Mouse (Mus musculus): ENCODE data around the gene Plek2. TPM values are rescaled to one million over a fixed set of nuclear protein-coding genes. Genes with fewer than 3 reads are reported as not detected.
A peak's percentile ranks its signal among the peaks of the same experiment; 100 is the strongest.

Plek2 gene
- total and polyA plus RNA-seq, 2 experiments from 2014 or later, result 2.0 to 3.2 TPM

DNA sequence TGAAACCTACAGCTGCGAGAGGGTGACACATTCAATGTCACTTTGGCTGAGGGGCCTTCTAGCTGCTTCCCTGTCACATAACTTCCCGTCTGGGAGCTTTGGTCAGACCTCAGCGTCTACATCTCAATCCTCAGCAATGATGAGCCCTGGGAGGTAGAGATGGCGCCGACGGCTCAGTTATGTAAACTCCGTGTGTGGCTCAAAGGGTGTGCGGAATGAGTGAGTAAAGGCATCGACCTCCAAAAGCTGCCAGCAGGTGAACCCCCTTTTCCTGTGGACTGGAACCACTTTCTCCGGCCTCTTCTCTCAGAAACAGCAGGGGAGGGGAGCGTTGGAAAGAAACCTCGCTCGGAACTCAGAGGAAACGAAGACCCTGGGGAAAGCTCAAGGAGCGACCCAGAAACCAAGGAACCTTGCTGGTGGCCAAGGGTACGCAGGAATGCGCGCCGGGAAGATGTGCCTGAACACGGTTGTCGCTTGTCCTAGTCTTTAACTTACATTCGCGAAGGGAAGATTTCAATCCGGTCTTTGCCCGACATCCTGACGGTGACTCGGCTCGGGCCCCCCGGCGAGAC, 45.8 kb downstream of the Plek2 start:
- no peaks in the 10 kb centered on the region for H3K9me3 ChIP-seq (ENCODE audit: low read length)
- H3K27me3 ChIP-seq (ENCODE audit: insufficient read depth, low read length), result no peaks in the 10 kb centered on the region
- 1% methylated on average over 30 of the region's 30 CpGs for WGBS
- H3K27ac ChIP-seq (ENCODE audit: low read depth, low read length), result peak overlapping the region; percentile 74
- H3K4me2 ChIP-seq (ENCODE audit: low read depth, low read length, poor library complexity, severe bottlenecking), result peak overlapping the region; percentile 86
- DNase-seq (ENCODE audit: low spot score) (peak; percentile 2), ATAC-seq (ENCODE audit: low FRiP score) (peak; percentile 41; the same call in 1 of the 2 replicates)
- peak overlapping the region; percentile 89 for H3K4me3 ChIP-seq (ENCODE audit: low read depth, low read length)
- no peaks in the 10 kb centered on the region for H3K36me3 ChIP-seq (ENCODE audit: insufficient read depth, low read length)
- peak overlapping the region; percentile 79 for H3K9ac ChIP-seq (replicated peaks; ENCODE audit: low read length, poor library complexity, severe bottlenecking)
- H3K4me1 ChIP-seq (ENCODE audit: insufficient read depth, low read length), result peaks cover 16% of the 10 kb centered on the region; the same call in 1 of the 2 replicates
- no peak for TF ChIP-seq CTCF (IDR thresholded peaks at IDR 0.05)

DNA sequence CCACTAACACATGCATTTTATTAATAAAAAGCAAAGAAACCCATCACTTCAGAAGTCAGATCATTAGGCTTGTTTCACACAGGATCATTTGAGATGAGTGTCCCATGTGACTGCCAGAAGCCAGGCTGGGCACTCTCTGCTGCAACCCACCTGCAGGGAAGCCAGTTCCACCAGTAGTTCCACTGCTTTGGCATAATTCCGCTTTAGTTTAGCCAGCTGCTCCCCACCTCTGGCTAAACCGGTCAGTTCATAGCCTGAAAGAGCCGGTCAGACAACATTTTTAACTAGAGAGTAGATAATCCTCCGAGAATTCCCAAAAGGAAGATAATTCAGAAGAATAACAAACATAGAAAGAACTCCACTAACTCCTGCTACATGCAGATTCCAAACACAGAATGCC, 58.5 kb downstream of the Plek2 start:
- H3K36me3 ChIP-seq (ENCODE audit: insufficient read depth, low read length), result peaks cover 25% of the 10 kb centered on the region
- no peak for TF ChIP-seq CTCF (IDR thresholded peaks at IDR 0.05)

DNA sequence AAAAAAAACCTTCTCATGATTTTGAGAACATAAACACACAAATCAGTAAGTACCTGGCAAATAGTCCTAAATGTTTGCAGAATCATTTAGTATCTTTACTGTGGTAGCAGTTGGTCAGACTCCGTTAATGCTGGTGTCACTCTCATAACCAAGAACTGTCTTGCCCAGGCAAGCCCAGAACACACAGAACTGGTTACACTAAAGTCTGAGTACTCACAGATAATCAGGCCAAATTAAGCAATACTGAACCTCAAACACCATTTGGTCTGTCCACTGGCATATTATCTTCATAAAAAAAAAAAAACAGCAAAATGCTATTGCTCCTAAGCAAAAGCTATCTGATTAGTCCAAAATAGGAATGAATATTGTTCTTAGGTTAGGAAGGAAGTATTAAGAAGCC, 64.3 kb downstream of the Plek2 start:
- Histone ChIP-seq H3K4me1 (ENCODE audit: insufficient read depth, low read length) (no peaks in the 10 kb centered on the region), H3K4me3 (ENCODE audit: low read depth, low read length) (no peak overlapping the region), H3K9ac (replicated peaks; ENCODE audit: low read length, poor library complexity, severe bottlenecking) (no peak overlapping the region), H3K27ac (ENCODE audit: low read depth, low read length) (no peak overlapping the region), H3K27me3 (ENCODE audit: insufficient read depth, low read length) (no peaks in the 10 kb centered on the region), H3K36me3 (ENCODE audit: insufficient read depth, low read length) (peaks cover 23% of the 10 kb centered on the region), H3K9me3 (ENCODE audit: low read length) (no peaks in the 10 kb centered on the region), H3K4me2 (ENCODE audit: low read depth, low read length, poor library complexity, severe bottlenecking) (no peak overlapping the region)
- no peak for DNase-seq (ENCODE audit: low spot score)
- ATAC-seq (ENCODE audit: low FRiP score), result no peak
- WGBS, result 89% methylated on average over 1 of the region's 1 CpGs
- no peak for TF ChIP-seq CTCF (IDR thresholded peaks at IDR 0.05)

More for the DNA sequence above, 58.5 kb downstream of the Plek2 start:
- WGBS, result 89% methylated on average over 4 of the region's 4 CpGs
- no peak for DNase-seq (ENCODE audit: low spot score)
- Histone ChIP-seq H3K9ac (replicated peaks; ENCODE audit: low read length, poor library complexity, severe bottlenecking) (no peak overlapping the region), H3K4me1 (ENCODE audit: insufficient read depth, low read length) (no peaks in the 10 kb centered on the region), H3K4me2 (ENCODE audit: low read depth, low read length, poor library complexity, severe bottlenecking) (no peak overlapping the region), H3K4me3 (ENCODE audit: low read depth, low read length) (no peak overlapping the region), H3K27ac (ENCODE audit: low read depth, low read length) (no peak overlapping the region), H3K27me3 (ENCODE audit: insufficient read depth, low read length) (no peaks in the 10 kb centered on the region), H3K9me3 (ENCODE audit: low read length) (no peaks in the 10 kb centered on the region)
- ATAC-seq (ENCODE audit: low FRiP score), result no peak

DNA sequence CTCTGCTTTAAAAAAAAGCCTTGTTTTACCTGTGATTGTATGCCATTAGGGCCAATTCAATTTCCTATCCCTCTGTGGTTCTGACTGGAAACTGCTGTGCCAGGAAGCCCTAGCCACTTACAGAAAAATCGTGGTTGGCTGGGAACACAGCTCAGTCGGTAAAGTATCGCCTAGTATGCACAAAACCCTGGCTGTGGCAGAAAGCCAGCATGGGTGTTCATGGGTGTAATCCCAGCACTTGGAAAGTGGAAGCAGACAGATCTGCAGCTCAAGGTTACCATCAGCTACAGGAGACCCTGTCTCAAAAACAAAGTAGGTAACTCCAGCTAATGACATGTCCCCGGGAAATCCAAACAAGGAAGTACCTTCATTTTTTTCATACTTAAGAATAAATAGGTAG, 66.9 kb downstream of the Plek2 start:
- Histone ChIP-seq H3K9me3 (ENCODE audit: low read length) (no peaks in the 10 kb centered on the region), H3K4me3 (ENCODE audit: low read depth, low read length) (no peak overlapping the region), H3K4me1 (ENCODE audit: insufficient read depth, low read length) (no peaks in the 10 kb centered on the region), H3K4me2 (ENCODE audit: low read depth, low read length, poor library complexity, severe bottlenecking) (no peak overlapping the region), H3K36me3 (ENCODE audit: insufficient read depth, low read length) (peaks cover 30% of the 10 kb centered on the region), H3K27ac (ENCODE audit: low read depth, low read length) (no peak overlapping the region), H3K27me3 (ENCODE audit: insufficient read depth, low read length) (no peaks in the 10 kb centered on the region), H3K9ac (replicated peaks; ENCODE audit: low read length, poor library complexity, severe bottlenecking) (no peak overlapping the region)
- TF ChIP-seq CTCF (IDR thresholded peaks at IDR 0.05), result no peak
- DNase-seq (ENCODE audit: low spot score), result no peak
- ATAC-seq (ENCODE audit: low FRiP score), result no peak
- 84% methylated on average over 4 of the region's 4 CpGs for WGBS

Other genes starting within 250 kb of the Plek2 start
- gene Fam71d, start 215.4 kb downstream of the Plek2 start, total RNA-seq (2014; rRNA removed), result 0.38 and 0.85 TPM in 2 replicates
- 0.10 and 0.59 TPM in 2 replicates for gene Fam71d, start 215.4 kb downstream of the Plek2 start, polyA plus RNA-seq (2015; fragmentation: Nextera tagmentation; extraction: Ambion mirVana)
- 14.8 and 20.3 TPM in 2 replicates for gene Mpp5, start 158.1 kb downstream of the Plek2 start, total RNA-seq (2014; rRNA removed)
- 11.5 and 12.2 TPM in 2 replicates for gene Mpp5, start 158.1 kb downstream of the Plek2 start, polyA plus RNA-seq (2015; fragmentation: Nextera tagmentation; extraction: Ambion mirVana)
- gene Atp6v1d, start 45.3 kb downstream of the Plek2 start, total RNA-seq (2014; rRNA removed), result 48.1 and 86.9 TPM in 2 replicates
- 197 TPM in 2 replicates for gene Atp6v1d, start 45.3 kb downstream of the Plek2 start, polyA plus RNA-seq (2015; fragmentation: Nextera tagmentation; extraction: Ambion mirVana)
- gene Eif2s1, start 45.1 kb downstream of the Plek2 start, total RNA-seq (2014; rRNA removed), result 35.1 and 47.0 TPM in 2 replicates
- 80.5 and 86.3 TPM in 2 replicates for gene Eif2s1, start 45.1 kb downstream of the Plek2 start, polyA plus RNA-seq (2015; fragmentation: Nextera tagmentation; extraction: Ambion mirVana)
- 214 and 215 TPM in 2 replicates for gene Tmem229b, start 100.7 kb upstream of the Plek2 start, total RNA-seq (2014; rRNA removed)
- 63.2 and 65.9 TPM in 2 replicates for gene Tmem229b, start 100.7 kb upstream of the Plek2 start, polyA plus RNA-seq (2015; fragmentation: Nextera tagmentation; extraction: Ambion mirVana)
- 5.4 and 6.1 TPM in 2 replicates for gene Plekhh1, start 122.2 kb upstream of the Plek2 start, total RNA-seq (2014; rRNA removed)
- 1.00 and 1.1 TPM in 2 replicates for gene Plekhh1, start 122.2 kb upstream of the Plek2 start, polyA plus RNA-seq (2015; fragmentation: Nextera tagmentation; extraction: Ambion mirVana)
- 12.6 and 20.0 TPM in 2 replicates for gene Pigh, start 182.7 kb upstream of the Plek2 start, total RNA-seq (2014; rRNA removed)
- 12.5 and 14.1 TPM in 2 replicates for gene Pigh, start 182.7 kb upstream of the Plek2 start, polyA plus RNA-seq (2015; fragmentation: Nextera tagmentation; extraction: Ambion mirVana)
- gene Arg2, start 223.8 kb upstream of the Plek2 start, total RNA-seq (2014; rRNA removed), result 13.6 and 16.5 TPM in 2 replicates
- 22.5 and 23.3 TPM in 2 replicates for gene Arg2, start 223.8 kb upstream of the Plek2 start, polyA plus RNA-seq (2015; fragmentation: Nextera tagmentation; extraction: Ambion mirVana)